Mouse (Mus musculus): Measurements from ENCODE around the gene Irx2.

DNA sequence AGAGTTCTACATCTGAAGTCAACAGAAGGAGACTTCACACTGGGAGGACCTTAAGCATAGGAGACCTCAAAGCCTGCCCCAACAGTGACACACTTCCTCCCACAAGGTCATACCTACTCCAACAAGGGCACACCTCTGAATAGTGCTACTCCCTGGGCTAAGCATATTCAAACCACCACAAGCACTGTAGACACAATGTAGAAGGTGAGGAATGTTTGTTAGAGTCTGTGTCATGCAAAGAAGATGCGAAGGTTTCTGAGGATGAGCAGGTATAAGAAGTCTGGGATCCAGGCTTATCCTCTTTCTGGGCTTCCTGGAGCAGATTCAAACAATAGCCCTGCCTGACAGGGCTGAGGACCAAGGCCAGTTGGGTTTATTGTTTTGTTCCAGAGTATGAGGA lies 47.2 kb downstream of the Irx2 start:
- TF ChIP-seq CTCF (conservative IDR thresholded peaks at IDR 0.05; ENCODE audit: insufficient read depth, insufficient read length, low read depth, low read length) (no peak), POLR2A (IDR thresholded peaks at IDR 0.05; ENCODE audit: low read depth, low read length) (no peak)

All from kidney, adult 2 months (tissue).